Mouse (Mus musculus): ENCODE data around the gene Pdcd5. TPM values are rescaled to one million over a fixed set of nuclear protein-coding genes. Genes with fewer than 3 reads are reported as not detected.
A peak's percentile ranks its signal among the peaks of the same experiment; 100 is the strongest.

Gene Pdcd5
- total RNA-seq (2015; ENCODE audit: low replicate concordance) (5.2 and 45.3 TPM in 2 replicates), total RNA-seq (2017; ENCODE audit: low replicate concordance) (16.6 and 17.1 TPM in 2 replicates)

- ATAC-seq (replicated peaks; ENCODE audit: low FRiP score, poor library complexity, severe bottlenecking): peak; percentile 76
Observed at GRCm38 (mm10) chr7:35647101-35647698, at the start of gene Pdcd5. Pdcd5 (minus strand) TSS chr7:35647521.

GRCm38 (mm10) chr7:35692641-35693040, 45.3 kb upstream of the Pdcd5 start:
- no peak for ATAC-seq (replicated peaks; ENCODE audit: low FRiP score, poor library complexity, severe bottlenecking)

- no peak for ATAC-seq (replicated peaks; ENCODE audit: low FRiP score, poor library complexity, severe bottlenecking)
Observed at GRCm38 (mm10) chr7:35692117-35692516, 44.8 kb upstream of the Pdcd5 start.

GRCm38 (mm10) chr7:35688781-35689349, 41.5 kb upstream of the Pdcd5 start:
- ATAC-seq (replicated peaks; ENCODE audit: low FRiP score, poor library complexity, severe bottlenecking): no peak

GRCm38 (mm10) chr7:35688276-35688675, 41.0 kb upstream of the Pdcd5 start:
- no peak for ATAC-seq (replicated peaks; ENCODE audit: low FRiP score, poor library complexity, severe bottlenecking)

- ATAC-seq (replicated peaks; ENCODE audit: low FRiP score, poor library complexity, severe bottlenecking): no peak
Observed at GRCm38 (mm10) chr7:35687229-35687628, 39.9 kb upstream of the Pdcd5 start.

- ATAC-seq (replicated peaks; ENCODE audit: low FRiP score, poor library complexity, severe bottlenecking): peak; percentile 69
Observed at GRCm38 (mm10) chr7:35686756-35687155, 39.4 kb upstream of the Pdcd5 start.

- ATAC-seq (replicated peaks; ENCODE audit: low FRiP score, poor library complexity, severe bottlenecking): no peak
Observed at GRCm38 (mm10) chr7:35686216-35686615, 38.9 kb upstream of the Pdcd5 start.

GRCm38 (mm10) chr7:35683409-35684122, 36.2 kb upstream of the Pdcd5 start:
- no peak for ATAC-seq (replicated peaks; ENCODE audit: low FRiP score, poor library complexity, severe bottlenecking)

- no peak for ATAC-seq (replicated peaks; ENCODE audit: low FRiP score, poor library complexity, severe bottlenecking)
Observed at GRCm38 (mm10) chr7:35681559-35681958, 34.2 kb upstream of the Pdcd5 start.

GRCm38 (mm10) chr7:35678976-35679375, 31.7 kb upstream of the Pdcd5 start:
- ATAC-seq (replicated peaks; ENCODE audit: low FRiP score, poor library complexity, severe bottlenecking): no peak

- no peak for ATAC-seq (replicated peaks; ENCODE audit: low FRiP score, poor library complexity, severe bottlenecking)
Observed at GRCm38 (mm10) chr7:35668066-35669041, 21.0 kb upstream of the Pdcd5 start.

GRCm38 (mm10) chr7:35663790-35664376, 16.6 kb upstream of the Pdcd5 start:
- no peak for ATAC-seq (replicated peaks; ENCODE audit: low FRiP score, poor library complexity, severe bottlenecking)

- ATAC-seq (replicated peaks; ENCODE audit: low FRiP score, poor library complexity, severe bottlenecking): peak; percentile 78; the same call in 1 of the 2 replicates
Observed at GRCm38 (mm10) chr7:35659173-35659572, 11.9 kb upstream of the Pdcd5 start.

- no peak for ATAC-seq (replicated peaks; ENCODE audit: low FRiP score, poor library complexity, severe bottlenecking)
Observed at GRCm38 (mm10) chr7:35657829-35658228, 10.5 kb upstream of the Pdcd5 start.

GRCm38 (mm10) chr7:35651583-35652270, 4.4 kb upstream of the Pdcd5 start:
- no peak for ATAC-seq (replicated peaks; ENCODE audit: low FRiP score, poor library complexity, severe bottlenecking)

- no peak for ATAC-seq (replicated peaks; ENCODE audit: low FRiP score, poor library complexity, severe bottlenecking)
Observed at GRCm38 (mm10) chr7:35650716-35651410, 3.5 kb upstream of the Pdcd5 start.

- ATAC-seq (replicated peaks; ENCODE audit: low FRiP score, poor library complexity, severe bottlenecking): peak; percentile 64
Observed at GRCm38 (mm10) chr7:35649071-35649470, 1.8 kb upstream of the Pdcd5 start.
